ENCODE assay signal across 9 mouse cellular contexts in the genomic region with DNA sequence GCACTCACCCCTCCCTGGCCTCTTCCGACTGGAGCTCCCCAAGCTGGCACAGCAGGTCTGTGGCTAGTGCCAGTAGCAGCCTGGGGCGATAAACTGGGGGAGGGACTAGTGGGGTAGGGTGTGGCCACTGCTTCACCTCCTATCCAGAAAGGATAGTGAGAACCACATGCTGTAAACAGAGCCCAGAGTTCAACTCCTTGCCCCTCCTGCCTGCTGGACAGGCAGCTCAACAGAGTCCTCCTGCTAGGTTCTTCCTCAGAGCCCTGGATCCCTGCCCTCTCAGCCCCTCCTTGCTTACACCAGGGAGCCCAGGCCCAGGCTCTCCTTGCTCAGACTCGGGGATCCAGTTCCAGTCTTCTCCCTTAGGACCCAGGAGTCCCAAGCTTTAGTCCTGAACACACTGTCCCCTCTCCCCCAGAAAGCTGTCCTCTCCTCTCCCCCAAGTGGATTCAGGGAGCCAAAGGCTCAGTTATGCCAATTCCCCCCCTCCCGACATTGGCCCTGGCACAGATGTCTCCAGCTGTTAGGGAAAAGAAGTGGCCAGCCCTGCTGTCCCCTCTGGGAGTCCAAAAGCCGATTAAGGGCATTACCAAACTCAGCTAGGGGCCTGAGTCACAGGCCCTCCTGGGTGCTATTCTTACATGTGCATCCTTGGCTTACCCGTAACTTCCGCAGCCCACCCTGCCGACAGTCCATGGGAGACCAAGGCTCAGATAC. TPM values are rescaled to one million over a fixed set of nuclear protein-coding genes. Genes with fewer than 3 reads are reported as not detected.
DNase-seq lines count a peak whose midpoint lies in the region; ATAC-seq and TF ChIP-seq lines count a peak whose summit lies in the region.
"Had no signal": no experiment of that assay in that cellular context is flagged by ENCODE, and none has a peak within 500 bp of the region (broad histone marks: within the 10 kb centered on the region; RNA-seq: fewer than 3 reads in every experiment).

No protein-coding gene starts in this region.

- H3K9me3 ChIP-seq in intestine, embryonic 14.5 days (ENCODE audit: control insufficient read depth, low read length) = no peaks in the 10 kb centered on the region
- H3K9me3 ChIP-seq in lung, embryonic 14.5 days (ENCODE audit: low read depth, low read length) = no peaks in the 10 kb centered on the region

- H3K36me3 ChIP-seq in intestine, embryonic 14.5 days (ENCODE audit: control insufficient read depth, insufficient read depth, low read length) = peaks cover 23% of the 10 kb centered on the region
- H3K36me3 ChIP-seq in lung, embryonic 14.5 days (ENCODE audit: insufficient read depth) = peaks cover 23% of the 10 kb centered on the region

- no peak overlapping the region for H3K9ac ChIP-seq in intestine, embryonic 14.5 days (ENCODE audit: low read length)
- no peak overlapping the region; the same call in 1 of the 2 replicates for H3K9ac ChIP-seq in lung, embryonic 14.5 days

- WGBS in intestine, embryonic 14.5 days = 56% methylated on average over 8 of the region's 8 CpGs
- WGBS in lung, embryonic 14.5 days = 45% methylated on average over 8 of the region's 8 CpGs

- no peak overlapping the region for H3K4me2 ChIP-seq in intestine, embryonic 14.5 days (ENCODE audit: low read length)
- H3K4me2 ChIP-seq in lung, embryonic 14.5 days = 0 out of 2 replicates have a peak overlapping the region, but pooled peaks have one; percentile 12

- no peak for TF ChIP-seq CTCF in lung, embryonic 14.5 days (IDR thresholded peaks at IDR 0.05; ENCODE audit: low read depth)

- peak overlapping the region; percentile 34; the same call in 1 of the 2 replicates for H3K27ac ChIP-seq in intestine, embryonic 14.5 days (ENCODE audit: low read depth)
- no peak overlapping the region for H3K27ac ChIP-seq in lung, embryonic 14.5 days (ENCODE audit: low read depth)

- peak; percentile 18 for ATAC-seq in frontal cortex, adult (ENCODE audit: low TSS enrichment)
- peak; percentile 93 for ATAC-seq in erythroid progenitor cell, adult 5-6 weeks (replicated peaks; ENCODE audit: low FRiP score, poor library complexity, severe bottlenecking)
- peak; percentile 30; the same call in 1 of the 2 replicates for ATAC-seq in intestine, embryonic 14.5 days (replicated peaks; ENCODE audit: low FRiP score, low TSS enrichment, low read depth)
- ATAC-seq in lung, embryonic 14.5 days (ENCODE audit: insufficient read depth) = peak; percentile 6; the same call in 1 of the 2 replicates

- H3K4me3 ChIP-seq in intestine, embryonic 14.5 days (ENCODE audit: low read depth, low read length) = no peak overlapping the region
- no peak overlapping the region for H3K4me3 ChIP-seq in lung, embryonic 14.5 days (ENCODE audit: low read depth, low read length)

- DNase-seq in frontal cortex, postnatal 36 days (ENCODE audit: low spot score in 2 of 2) = no peak
- DNase-seq in MN1 (ENCODE audit: low spot score) = peak; percentile 40
- DNase-seq in intestine, embryonic 14.5 days (ENCODE audit: low spot score) = no peak
- peak; percentile 53 for DNase-seq in lung, embryonic 14.5 days
- DNase-seq in natural killer cell, adult 2 months (ENCODE audit: low spot score in 2 of 2) = no peak
- no peak for DNase-seq in left cerebral cortex, adult 8-10 months (ENCODE audit: low spot score in 2 of 2)

- peaks cover 35% of the 10 kb centered on the region for H3K4me1 ChIP-seq in intestine, embryonic 14.5 days (replicated peaks; ENCODE audit: control insufficient read depth, insufficient read depth, low read length)
- H3K4me1 ChIP-seq in lung, embryonic 14.5 days (ENCODE audit: insufficient read depth) = peaks cover 30% of the 10 kb centered on the region

- no peaks in the 10 kb centered on the region for H3K27me3 ChIP-seq in intestine, embryonic 14.5 days (replicated peaks; ENCODE audit: control insufficient read depth, insufficient read depth, low read length)
- no peaks in the 10 kb centered on the region for H3K27me3 ChIP-seq in lung, embryonic 14.5 days (ENCODE audit: insufficient read depth, low read length)

RNA-seq across cellular contexts. Expression of gene Lipe, which starts 8.3 kb away (rescaled TPM):
- total RNA-seq in erythroid progenitor cell, adult 5-6 weeks (2015; ENCODE audit: low replicate concordance) = 1.1 and 10.9 TPM in 2 replicates
- 0.23 and 13.1 TPM in 2 replicates for total RNA-seq in erythroid progenitor cell, adult 5-6 weeks (2017; ENCODE audit: low replicate concordance)
- polyA plus RNA-seq in intestine, embryonic 14.5 days (2014; fragmentation: Nextera tagmentation; extraction: Ambion mirVana) = 3.6 and 4.9 TPM in 2 replicates
- polyA plus RNA-seq in lung, embryonic 14.5 days (2014; fragmentation: Nextera tagmentation; extraction: Ambion mirVana) = 3.8 and 4.0 TPM in 2 replicates
- total RNA-seq in left cerebral cortex, adult 8-10 months (2022) = 10 to 100 TPM in 1 of 4 experiments, 1 to 10 TPM in 3; 8.2 to 10.7 (median 8.8) TPM

RNA-seq across cellular contexts. Expression of gene Cnfn, which starts 20.7 kb away (rescaled TPM):
- not detected in 2 replicates for total RNA-seq in erythroid progenitor cell, adult 5-6 weeks (2015; ENCODE audit: low replicate concordance)
- total RNA-seq in erythroid progenitor cell, adult 5-6 weeks (2017; ENCODE audit: low replicate concordance) = not detected in 2 replicates
- polyA plus RNA-seq in intestine, embryonic 14.5 days (2014; fragmentation: Nextera tagmentation; extraction: Ambion mirVana) = not detected in 2 replicates
- polyA plus RNA-seq in lung, embryonic 14.5 days (2014; fragmentation: Nextera tagmentation; extraction: Ambion mirVana) = not detected in 2 replicates
- not detected for total RNA-seq in left cerebral cortex, adult 8-10 months (2022)
- total RNA-seq: ES-E14 had no signal

RNA-seq across cellular contexts. Expression of gene Cxcl17, which starts 22.5 kb away (rescaled TPM):
- not detected in 2 replicates for total RNA-seq in erythroid progenitor cell, adult 5-6 weeks (2015; ENCODE audit: low replicate concordance)
- total RNA-seq in erythroid progenitor cell, adult 5-6 weeks (2017; ENCODE audit: low replicate concordance) = not detected in 2 replicates
- 0.42 TPM in 1 of 2 replicates, not detected in the other for polyA plus RNA-seq in intestine, embryonic 14.5 days (2014; fragmentation: Nextera tagmentation; extraction: Ambion mirVana)
- polyA plus RNA-seq in lung, embryonic 14.5 days (2014; fragmentation: Nextera tagmentation; extraction: Ambion mirVana) = not detected in 2 replicates
- total RNA-seq in left cerebral cortex, adult 8-10 months (2022) = not detected

Comparison
In these comparisons a context has a peak if more than half of its experiments do, and no peak if none do; other contexts are left out.
1. ATAC-seq: peak in every context shown above with its lines; median percentile 93 in erythroid progenitor cell, adult 5-6 weeks; 30 in intestine, embryonic 14.5 days; 18 in frontal cortex, adult; 6 in lung, embryonic 14.5 days.
2. DNase-seq: peak in MN1 (single experiment) and lung, embryonic 14.5 days (single experiment); none in frontal cortex, postnatal 36 days (0 of 2), intestine, embryonic 14.5 days (single experiment), natural killer cell, adult 2 months (0 of 2) and left cerebral cortex, adult 8-10 months (0 of 2).